Mouse (Mus musculus): ENCODE measurements around the gene Gpr25. TPM values are rescaled to one million over a fixed set of nuclear protein-coding genes. Genes with fewer than 3 reads are reported as not detected.

Gene Gpr25
- not detected in 2 replicates for polyA plus RNA-seq (2015; fragmentation: Nextera tagmentation; extraction: Ambion mirVana)

GRCm38 (mm10) chr1:136260635-136261238 is at the start of gene Gpr25:
TSS of gene Gpr25 (minus strand) at chr1:136260873.
- no peaks in the 10 kb centered on the region for H3K9me3 ChIP-seq (replicated peaks)
- peak within 1 kb of the TSS; percentile 92 for H3K4me2 ChIP-seq
- peak within 1 kb of the TSS; percentile 48 for H3K9ac ChIP-seq
- ATAC-seq (replicated peaks; ENCODE audit: low FRiP score): peak; percentile 44; the same call in 1 of the 2 replicates
- peak within 1 kb of the TSS; percentile 55 for H3K4me3 ChIP-seq (replicated peaks)
- peaks cover 76% of the 10 kb centered on the region for H3K27me3 ChIP-seq
- WGBS: 9% methylated on average over 28 of the region's 28 CpGs
- H3K27ac ChIP-seq: no peak within 1 kb of the TSS
- peaks cover 17% of the 10 kb centered on the region for H3K4me1 ChIP-seq
- H3K36me3 ChIP-seq: no peaks in the 10 kb centered on the region

- Histone ChIP-seq H3K4me3 (replicated peaks) (no peak overlapping the region), H3K9ac (no peak overlapping the region), H3K4me2 (no peak overlapping the region), H3K27me3 (no peaks in the 10 kb centered on the region), H3K27ac (no peak overlapping the region), H3K9me3 (replicated peaks) (no peaks in the 10 kb centered on the region), H3K36me3 (no peaks in the 10 kb centered on the region), H3K4me1 (peaks cover 12% of the 10 kb centered on the region)
- no peak for ATAC-seq (replicated peaks; ENCODE audit: low FRiP score)
- WGBS: 92% methylated on average over 5 of the region's 5 CpGs
These were observed 48.5 kb upstream of the Gpr25 start for GRCm38 (mm10) chr1:136309193-136309592.

GRCm38 (mm10) chr1:136306424-136306823 is 45.8 kb upstream of the Gpr25 start:
- ATAC-seq (replicated peaks; ENCODE audit: low FRiP score): no peak
- peaks cover 15% of the 10 kb centered on the region for H3K36me3 ChIP-seq
- no peaks in the 10 kb centered on the region for H3K4me1 ChIP-seq
- 85% methylated on average over 3 of the region's 3 CpGs for WGBS
- H3K9ac ChIP-seq: no peak overlapping the region
- H3K9me3 ChIP-seq (replicated peaks): no peaks in the 10 kb centered on the region
- no peak overlapping the region for H3K4me2 ChIP-seq
- H3K4me3 ChIP-seq (replicated peaks): no peak overlapping the region
- H3K27ac ChIP-seq: no peak overlapping the region
- no peaks in the 10 kb centered on the region for H3K27me3 ChIP-seq

GRCm38 (mm10) chr1:136293961-136294360 is 33.3 kb upstream of the Gpr25 start:
- Histone ChIP-seq H3K4me1 (no peaks in the 10 kb centered on the region), H3K9ac (no peak overlapping the region), H3K36me3 (peaks cover 12% of the 10 kb centered on the region; the same call in 1 of the 2 replicates), H3K4me3 (replicated peaks) (no peak overlapping the region), H3K4me2 (no peak overlapping the region), H3K27ac (no peak overlapping the region), H3K27me3 (no peaks in the 10 kb centered on the region), H3K9me3 (replicated peaks) (no peaks in the 10 kb centered on the region)
- no peak for ATAC-seq (replicated peaks; ENCODE audit: low FRiP score)

- H3K4me1 ChIP-seq: no peaks in the 10 kb centered on the region
- no peak overlapping the region for H3K9ac ChIP-seq
- H3K27ac ChIP-seq: no peak overlapping the region
- H3K9me3 ChIP-seq (replicated peaks): no peaks in the 10 kb centered on the region
- H3K27me3 ChIP-seq: no peaks in the 10 kb centered on the region
- peaks cover 25% of the 10 kb centered on the region for H3K36me3 ChIP-seq
- no peak for ATAC-seq (replicated peaks; ENCODE audit: low FRiP score)
- H3K4me2 ChIP-seq: no peak overlapping the region
- WGBS: 72% methylated on average over 1 of the region's 1 CpGs
- no peak overlapping the region for H3K4me3 ChIP-seq (replicated peaks)
These were observed 29.1 kb upstream of the Gpr25 start for GRCm38 (mm10) chr1:136289803-136290202.

- peaks cover 93% of the 10 kb centered on the region for H3K36me3 ChIP-seq
- H3K27me3 ChIP-seq: no peaks in the 10 kb centered on the region
- no peak overlapping the region for H3K4me3 ChIP-seq (replicated peaks)
- no peaks in the 10 kb centered on the region for H3K9me3 ChIP-seq (replicated peaks)
- ATAC-seq (replicated peaks; ENCODE audit: low FRiP score): no peak
- H3K4me1 ChIP-seq: no peaks in the 10 kb centered on the region
- H3K27ac ChIP-seq: no peak overlapping the region
- 90% methylated on average over 8 of the region's 8 CpGs for WGBS
- no peak overlapping the region for H3K4me2 ChIP-seq
- H3K9ac ChIP-seq: no peak overlapping the region
These were observed 16.7 kb upstream of the Gpr25 start for GRCm38 (mm10) chr1:136277366-136277765.

GRCm38 (mm10) chr1:136268224-136268623 is 7.6 kb upstream of the Gpr25 start:
- no peak for ATAC-seq (replicated peaks; ENCODE audit: low FRiP score)
- no peak overlapping the region for H3K27ac ChIP-seq
- no peak overlapping the region for H3K4me2 ChIP-seq
- no peak overlapping the region for H3K4me3 ChIP-seq (replicated peaks)
- no peaks in the 10 kb centered on the region for H3K9me3 ChIP-seq (replicated peaks)
- no peak overlapping the region for H3K9ac ChIP-seq
- H3K4me1 ChIP-seq: no peaks in the 10 kb centered on the region
- 82% methylated on average over 7 of the region's 7 CpGs for WGBS
- H3K27me3 ChIP-seq: peaks cover 2% of the 10 kb centered on the region
- H3K36me3 ChIP-seq: peaks cover 38% of the 10 kb centered on the region

GRCm38 (mm10) chr1:136266127-136266526 is 5.5 kb upstream of the Gpr25 start:
- Histone ChIP-seq H3K27me3 (peaks cover 22% of the 10 kb centered on the region), H3K4me1 (no peaks in the 10 kb centered on the region), H3K4me3 (replicated peaks) (no peak overlapping the region), H3K4me2 (no peak overlapping the region), H3K27ac (no peak overlapping the region), H3K36me3 (peaks cover 17% of the 10 kb centered on the region), H3K9ac (no peak overlapping the region), H3K9me3 (replicated peaks) (no peaks in the 10 kb centered on the region)
- 53% methylated on average over 6 of the region's 6 CpGs for WGBS
- ATAC-seq (replicated peaks; ENCODE audit: low FRiP score): no peak

GRCm38 (mm10) chr1:136263355-136263754 is 2.7 kb upstream of the Gpr25 start:
- Histone ChIP-seq H3K4me1 (peaks cover 17% of the 10 kb centered on the region), H3K4me3 (replicated peaks) (no peak overlapping the region), H3K27ac (no peak overlapping the region), H3K9ac (no peak overlapping the region), H3K27me3 (peaks cover 50% of the 10 kb centered on the region), H3K36me3 (no peaks in the 10 kb centered on the region; the same call in 1 of the 2 replicates), H3K4me2 (no peak overlapping the region), H3K9me3 (replicated peaks) (no peaks in the 10 kb centered on the region)
- ATAC-seq (replicated peaks; ENCODE audit: low FRiP score): no peak
- 79% methylated on average over 5 of the region's 5 CpGs for WGBS

- H3K4me2 ChIP-seq: peak overlapping the region; percentile 92
- peaks cover 79% of the 10 kb centered on the region for H3K27me3 ChIP-seq
- H3K9me3 ChIP-seq (replicated peaks): no peaks in the 10 kb centered on the region
- under 1% methylated on average over 84 of the region's 95 CpGs for WGBS
- H3K9ac ChIP-seq: peak overlapping the region; percentile 48
- H3K36me3 ChIP-seq: no peaks in the 10 kb centered on the region
- peak overlapping the region; percentile 55 for H3K4me3 ChIP-seq (replicated peaks)
- peaks cover 17% of the 10 kb centered on the region for H3K4me1 ChIP-seq
- ATAC-seq (replicated peaks; ENCODE audit: low FRiP score): peak; percentile 75
- H3K27ac ChIP-seq: no peak overlapping the region
These were observed 609 bp downstream of the Gpr25 start for GRCm38 (mm10) chr1:136259893-136260634.

GRCm38 (mm10) chr1:136259543-136259892 is 1.2 kb downstream of the Gpr25 start:
- H3K4me3 ChIP-seq (replicated peaks): peak overlapping the region; percentile 55
- no peak for ATAC-seq (replicated peaks; ENCODE audit: low FRiP score)
- no peaks in the 10 kb centered on the region for H3K9me3 ChIP-seq (replicated peaks)
- no peak overlapping the region for H3K27ac ChIP-seq
- H3K4me1 ChIP-seq: peaks cover 17% of the 10 kb centered on the region
- H3K9ac ChIP-seq: no peak overlapping the region
- H3K4me2 ChIP-seq: peak overlapping the region; percentile 92
- no peaks in the 10 kb centered on the region for H3K36me3 ChIP-seq
- H3K27me3 ChIP-seq: peaks cover 80% of the 10 kb centered on the region
- 2% methylated on average over 16 of the region's 16 CpGs for WGBS

- H3K4me2 ChIP-seq: no peak overlapping the region
- H3K9ac ChIP-seq: no peak overlapping the region
- peaks cover 17% of the 10 kb centered on the region for H3K4me1 ChIP-seq
- 76% methylated on average over 9 of the region's 9 CpGs for WGBS
- no peaks in the 10 kb centered on the region for H3K9me3 ChIP-seq (replicated peaks)
- no peak overlapping the region for H3K27ac ChIP-seq
- H3K27me3 ChIP-seq: peaks cover 80% of the 10 kb centered on the region
- no peaks in the 10 kb centered on the region for H3K36me3 ChIP-seq
- ATAC-seq (replicated peaks; ENCODE audit: low FRiP score): no peak
- H3K4me3 ChIP-seq (replicated peaks): no peak overlapping the region
These were observed 2.2 kb downstream of the Gpr25 start for GRCm38 (mm10) chr1:136258495-136258894.

Data from kidney, embryonic 15.5 days (tissue).